Mouse (Mus musculus): ENCODE measurements around the gene Pawr.

Gene Pawr

GRCm38 (mm10) chr10:108331784-108332561, at the start of gene Pawr:
TSS of gene Pawr (plus strand) at chr10:108332121.
- peak; percentile 89 for DNase-seq (ENCODE audit: low spot score)

GRCm38 (mm10) chr10:108282351-108282750, 49.6 kb upstream of the Pawr start:
- no peak for DNase-seq (ENCODE audit: low spot score)

- DNase-seq (ENCODE audit: low spot score), result no peak
Observed at GRCm38 (mm10) chr10:108283418-108283817, 48.5 kb upstream of the Pawr start.

GRCm38 (mm10) chr10:108283837-108284236, 48.1 kb upstream of the Pawr start:
- no peak for DNase-seq (ENCODE audit: low spot score)

GRCm38 (mm10) chr10:108284445-108284844, 47.5 kb upstream of the Pawr start:
- DNase-seq (ENCODE audit: low spot score), result no peak

GRCm38 (mm10) chr10:108284977-108285376, 46.9 kb upstream of the Pawr start:
- DNase-seq (ENCODE audit: low spot score), result no peak

- no peak for DNase-seq (ENCODE audit: low spot score)
Observed at GRCm38 (mm10) chr10:108286658-108287437, 45.1 kb upstream of the Pawr start.

GRCm38 (mm10) chr10:108287438-108287801, 44.5 kb upstream of the Pawr start:
- no peak for DNase-seq (ENCODE audit: low spot score)

GRCm38 (mm10) chr10:108290046-108290445, 41.9 kb upstream of the Pawr start:
- DNase-seq (ENCODE audit: low spot score), result no peak

- DNase-seq (ENCODE audit: low spot score), result no peak
Observed at GRCm38 (mm10) chr10:108291688-108292471, 40.0 kb upstream of the Pawr start.

- DNase-seq (ENCODE audit: low spot score), result no peak
Observed at GRCm38 (mm10) chr10:108292651-108293050, 39.3 kb upstream of the Pawr start.

- peak; percentile 54 for DNase-seq (ENCODE audit: low spot score)
Observed at GRCm38 (mm10) chr10:108293620-108294195, 38.2 kb upstream of the Pawr start.

- no peak for DNase-seq (ENCODE audit: low spot score)
Observed at GRCm38 (mm10) chr10:108294766-108295165, 37.2 kb upstream of the Pawr start.

GRCm38 (mm10) chr10:108296446-108296845, 35.5 kb upstream of the Pawr start:
- no peak for DNase-seq (ENCODE audit: low spot score)

- DNase-seq (ENCODE audit: low spot score), result no peak
Observed at GRCm38 (mm10) chr10:108298261-108298660, 33.7 kb upstream of the Pawr start.

- no peak for DNase-seq (ENCODE audit: low spot score)
Observed at GRCm38 (mm10) chr10:108298841-108299545, 32.9 kb upstream of the Pawr start.

- DNase-seq (ENCODE audit: low spot score), result no peak
Observed at GRCm38 (mm10) chr10:108299828-108300227, 32.1 kb upstream of the Pawr start.

- DNase-seq (ENCODE audit: low spot score), result peak; percentile 87
Observed at GRCm38 (mm10) chr10:108300843-108301242, 31.1 kb upstream of the Pawr start.

GRCm38 (mm10) chr10:108307772-108308171, 24.1 kb upstream of the Pawr start:
- DNase-seq (ENCODE audit: low spot score), result no peak

- no peak for DNase-seq (ENCODE audit: low spot score)
Observed at GRCm38 (mm10) chr10:108310195-108310594, 21.7 kb upstream of the Pawr start.

GRCm38 (mm10) chr10:108311396-108311795, 20.5 kb upstream of the Pawr start:
- DNase-seq (ENCODE audit: low spot score), result no peak

- no peak for DNase-seq (ENCODE audit: low spot score)
Observed at GRCm38 (mm10) chr10:108313845-108314244, 18.1 kb upstream of the Pawr start.
